33 mouse cellular contexts compared by ENCODE assay signal in genomic region chr17:35954665-35955064, GRCm38 (mm10).
"Had no signal": no experiment of that assay in that cellular context is flagged by ENCODE, and none has a peak within 500 bp of the region (broad histone marks: within the 10 kb centered on the region; RNA-seq: fewer than 3 reads in every experiment).

No protein-coding gene starts in this region.

- H3K27me3 ChIP-seq: heart, embryonic 12.5 days; heart, embryonic 13.5 days; heart, embryonic 15.5 days; hindbrain, embryonic 12.5 days; hindbrain, embryonic 13.5 days; hindbrain, embryonic 15.5 days; intestine, embryonic 15.5 days; kidney, embryonic 15.5 days had no signal

- ATAC-seq: hindbrain, embryonic 16.5 days; hindbrain, postnatal 0 days; inflammation-experienced regulatory T-cells, adult 6 months; intestine, embryonic 15.5 days; intestine, embryonic 16.5 days; intestine, postnatal 0 days had no signal

- H3K4me1 ChIP-seq: heart, embryonic 12.5 days; heart, embryonic 13.5 days; heart, embryonic 15.5 days; hindbrain, embryonic 10.5 days; hindbrain, embryonic 12.5 days; hindbrain, embryonic 13.5 days; hindbrain, embryonic 15.5 days; intestine, embryonic 15.5 days; kidney, embryonic 15.5 days had no signal

- H3K9ac ChIP-seq: heart, embryonic 12.5 days; heart, embryonic 13.5 days; heart, embryonic 15.5 days; hindbrain, embryonic 12.5 days; hindbrain, embryonic 13.5 days; hindbrain, embryonic 14.5 days; hindbrain, embryonic 15.5 days; intestine, embryonic 15.5 days; kidney, embryonic 15.5 days had no signal

- H3K4me2 ChIP-seq: heart, embryonic 12.5 days; heart, embryonic 13.5 days; heart, embryonic 15.5 days; hindbrain, embryonic 12.5 days; hindbrain, embryonic 13.5 days; hindbrain, embryonic 14.5 days; hindbrain, embryonic 15.5 days; intestine, embryonic 15.5 days; kidney, embryonic 15.5 days had no signal

- H3K27ac ChIP-seq: heart, embryonic 13.5 days; heart, embryonic 15.5 days; hindbrain, embryonic 10.5 days; hindbrain, embryonic 12.5 days; hindbrain, embryonic 13.5 days; hindbrain, embryonic 14.5 days; hindbrain, embryonic 15.5 days; hindbrain, postnatal 0 days; intestine, embryonic 15.5 days; kidney, embryonic 15.5 days; kidney, postnatal 0 days; layer of hippocampus, adult 2 months; left cerebral cortex, adult 2 months had no signal

- H3K9me3 ChIP-seq: heart, embryonic 12.5 days; heart, embryonic 13.5 days; heart, embryonic 15.5 days; hindbrain, embryonic 10.5 days; hindbrain, embryonic 12.5 days; hindbrain, embryonic 13.5 days; hindbrain, embryonic 15.5 days; intestine, embryonic 15.5 days; kidney, embryonic 15.5 days had no signal

- DNase-seq: heart, postnatal 10 days; heart, postnatal 14 days; heart, postnatal 36 days; heart, postnatal 4 days; kidney, adult 11 months; kidney, adult 18-20 months; kidney, adult 2 months; kidney, adult 8-10 months; kidney, adult 9 months; kidney, postnatal 10 days; kidney, postnatal 14 days; kidney, postnatal 36 days; kidney, postnatal 4 days; layer of hippocampus, adult 9-11 months; layer of hippocampus, postnatal 36 days had no signal

- H3K4me3 ChIP-seq: heart, embryonic 12.5 days; heart, embryonic 13.5 days; heart, embryonic 15.5 days; hindbrain, embryonic 10.5 days; hindbrain, embryonic 12.5 days; hindbrain, embryonic 13.5 days; hindbrain, embryonic 15.5 days; intestine, embryonic 15.5 days; kidney, embryonic 15.5 days; layer of hippocampus, adult 2 months; left cerebral cortex, adult 2 months had no signal
